Mouse (Mus musculus): ENCODE data around the gene Rbpms2.

DNA sequence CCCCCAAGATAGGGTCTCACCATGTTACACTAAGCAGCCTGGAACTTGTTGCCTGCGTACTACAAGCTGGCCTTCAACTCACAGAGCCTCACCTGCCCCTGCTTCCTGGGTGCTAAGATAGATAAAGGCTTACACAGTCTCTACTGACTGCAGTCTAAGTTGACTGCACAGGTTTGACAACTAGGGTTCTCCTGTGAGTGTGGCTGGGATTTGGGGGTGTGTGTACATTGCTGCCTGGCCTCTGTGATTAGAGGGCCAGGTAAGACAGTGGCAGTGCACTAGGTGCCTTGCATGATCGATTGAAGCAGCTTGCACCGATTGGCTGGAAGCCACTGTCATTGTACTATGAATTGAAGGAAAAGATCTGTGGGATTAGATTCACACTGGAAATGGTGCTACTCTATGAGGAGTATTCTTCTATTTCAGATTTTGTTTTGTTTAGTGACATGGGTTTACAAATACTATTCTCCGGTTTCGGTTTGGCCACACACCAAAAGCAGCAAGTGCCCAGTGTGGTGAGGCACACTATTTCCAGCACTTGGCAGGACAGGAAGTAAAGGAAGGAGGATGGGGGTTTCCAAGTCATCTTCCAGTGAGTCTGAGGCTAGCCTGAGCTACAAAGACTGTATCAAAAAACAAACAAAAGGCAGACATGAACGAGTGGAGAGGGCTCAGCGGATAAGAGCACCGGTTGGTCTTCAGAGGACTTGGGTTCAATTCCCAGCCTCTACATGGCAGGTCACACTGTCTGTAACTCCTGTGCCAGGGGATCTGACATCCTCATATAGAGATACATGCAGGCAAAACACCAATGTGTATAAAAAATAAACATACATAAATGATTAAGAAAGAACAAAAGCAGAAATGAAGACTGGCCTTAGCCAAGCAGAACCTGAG is 46.3 kb downstream of the Rbpms2 start:
- TF ChIP-seq EP300 (IDR thresholded peaks at IDR 0.05; ENCODE audit: low read depth) (no peak), CTCF (IDR thresholded peaks at IDR 0.05; ENCODE audit: low read depth) (no peak)
